Mouse (Mus musculus) forebrain, embryonic 16.5 days (tissue): ENCODE data around the gene Evi5. TPM values are rescaled to one million over a fixed set of nuclear protein-coding genes. Genes with fewer than 3 reads are reported as not detected.

Source experiments
- ATAC-seq: fragments of 200-750 bp; cut with Nextera tagmentation; 2 replicates; pipeline ENCODE4 v1.8.0; 2017; ENCODE audit warnings: mild to moderate bottlenecking, moderate library complexity
- H3K27ac ChIP-seq: fragments of 300-500 bp; sonication (generic); 2 replicates; pipeline ENCODE4 v1.5.1; 2014; ENCODE audit warnings: low read length, control low read depth
- H3K27me3 ChIP-seq: fragments of 300-500 bp; sonication (generic); replicated peaks from 2 replicates; pipeline ENCODE4 v1.6.1; 2014; ENCODE audit warnings: low read length; ENCODE audit not compliant: control insufficient read depth, insufficient read depth
- H3K36me3 ChIP-seq: fragments of 300-500 bp; sonication (generic); 2 replicates; pipeline ENCODE4 v1.6.1; 2014; ENCODE audit not compliant: control insufficient read depth, insufficient read depth
- H3K4me1 ChIP-seq: fragments of 300-500 bp; sonication (generic); replicated peaks from 2 replicates; pipeline ENCODE4 v1.6.1; 2014; ENCODE audit warnings: low read length; ENCODE audit not compliant: control insufficient read depth, insufficient read depth
- H3K4me2 ChIP-seq: fragments of 300-500 bp; sonication (generic); 2 replicates; pipeline ENCODE4 v1.6.1; 2014; ENCODE audit warnings: mild to moderate bottlenecking, low read length, control low read depth
- H3K4me3 ChIP-seq: fragments of 300-500 bp; sonication (generic); replicated peaks from 2 replicates; pipeline ENCODE4 v1.5.1; 2014; ENCODE audit warnings: mild to moderate bottlenecking, low read length, control low read depth
- H3K9ac ChIP-seq: fragments of 300-500 bp; sonication (generic); replicated peaks from 2 replicates; pipeline ENCODE4 v1.6.1; 2014; ENCODE audit warnings: low read depth, low read length, control low read depth
- H3K9me3 ChIP-seq: fragments of 300-500 bp; sonication (generic); 2 replicates; pipeline ENCODE4 v1.6.1; 2016; ENCODE audit warnings: low read length; ENCODE audit not compliant: control insufficient read depth
- WGBS: fragments of 180-500 bp; shearing (Covaris S2); extraction: QIAGEN DNeasy Blood & Tissue Kit; methylation state at CpG from one replicate; pipeline ENCODE4 v1.1.7; 2014; 5-methylcytosine and 5-hydroxymethylcytosine counted together
- polyA plus RNA-seq: library from polyadenylated mRNA; unstranded; fragments of >200 nt; fragmentation: Nextera tagmentation; extraction: Ambion mirVana; gene quantifications from 2 replicates; pipeline ENCODE4 v1.2.1, GENCODE M21; 2015

The Evi5 gene
- polyA plus RNA-seq, 1 experiment from 2014 or later: 54.6 TPM

DNA sequence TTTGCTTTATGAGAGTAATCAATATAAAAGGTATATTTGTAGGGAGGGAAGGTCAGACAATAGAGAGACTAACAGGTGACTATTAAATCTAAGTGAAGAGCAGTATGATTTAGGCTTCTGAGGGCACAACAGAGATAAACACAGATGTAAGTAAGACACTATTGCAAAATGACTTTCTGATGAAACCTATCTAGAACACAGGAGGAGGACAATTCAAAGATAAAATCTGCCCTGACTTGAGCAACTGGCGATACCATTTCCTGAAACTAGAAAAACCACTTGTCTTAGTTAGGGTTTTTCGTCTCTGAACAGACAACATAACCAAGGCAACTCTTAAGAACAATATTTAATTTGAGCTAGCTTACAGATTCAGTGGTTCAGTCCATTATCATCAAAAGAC, 19.4 kb downstream of the Evi5 start:
- ATAC-seq: no peak
- H3K27me3 ChIP-seq: no peaks in the 10 kb centered on the region
- no peaks in the 10 kb centered on the region for H3K36me3 ChIP-seq
- 99% methylated on average over 2 of the region's 2 CpGs for WGBS
- H3K9me3 ChIP-seq: no peaks in the 10 kb centered on the region
- H3K9ac ChIP-seq: no peak overlapping the region
- H3K4me1 ChIP-seq: peaks cover 7% of the 10 kb centered on the region; the same call in 1 of the 2 replicates
- H3K27ac ChIP-seq: no peak overlapping the region
- no peak overlapping the region for H3K4me3 ChIP-seq
- no peak overlapping the region for H3K4me2 ChIP-seq

DNA sequence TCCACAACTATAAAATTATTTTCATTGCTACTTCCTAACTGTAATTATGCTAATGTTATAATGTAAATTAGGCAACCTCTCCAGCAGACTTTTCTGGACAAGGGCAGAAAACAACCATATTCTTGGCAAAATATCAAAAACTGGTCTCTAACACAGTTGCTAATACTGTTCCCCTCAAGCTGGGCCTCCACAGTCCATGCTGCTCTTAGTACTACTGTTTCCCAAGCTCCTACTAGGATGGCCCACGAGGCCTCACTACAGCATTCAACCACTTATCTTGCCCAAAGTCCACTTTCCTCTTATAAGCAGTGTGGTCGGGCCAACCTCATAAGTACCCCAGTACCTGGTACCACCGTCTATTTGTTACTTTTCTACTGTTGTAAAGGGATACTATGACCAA, 20.4 kb downstream of the Evi5 start:
- peaks cover 7% of the 10 kb centered on the region; the same call in 1 of the 2 replicates for H3K4me1 ChIP-seq
- no peak overlapping the region for H3K27ac ChIP-seq
- WGBS: 71% methylated on average over 3 of the region's 3 CpGs
- no peak overlapping the region for H3K4me3 ChIP-seq
- 0 out of 2 replicates have a peak, but pooled peaks cover 3% of the 10 kb centered on the region for H3K9me3 ChIP-seq
- ATAC-seq: no peak
- H3K27me3 ChIP-seq: no peaks in the 10 kb centered on the region
- H3K9ac ChIP-seq: no peak overlapping the region
- H3K4me2 ChIP-seq: no peak overlapping the region
- no peaks in the 10 kb centered on the region for H3K36me3 ChIP-seq

DNA sequence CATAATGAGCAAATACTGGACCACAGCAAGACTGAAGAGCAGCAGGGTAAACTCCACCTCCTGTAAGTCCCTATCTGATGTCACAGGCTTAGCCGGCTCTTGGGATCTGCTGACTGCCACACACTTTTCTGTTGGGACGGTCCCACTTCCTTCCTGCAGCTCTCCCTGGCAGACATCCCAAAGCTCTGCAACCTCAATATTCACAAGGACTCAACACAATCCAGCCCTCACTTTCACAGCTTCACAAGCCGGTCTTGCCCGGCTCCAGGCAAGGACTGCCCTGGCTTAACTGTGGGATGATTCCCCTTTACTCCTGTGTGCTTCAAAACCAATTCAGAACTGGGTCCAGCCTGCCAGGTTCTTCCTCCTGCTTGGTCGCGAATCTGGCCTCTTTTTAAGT, 21.1 kb downstream of the Evi5 start:
- Histone ChIP-seq H3K4me3 (no peak overlapping the region), H3K27me3 (no peaks in the 10 kb centered on the region), H3K9ac (no peak overlapping the region), H3K4me2 (no peak overlapping the region; the same call in 1 of the 2 replicates), H3K9me3 (0 out of 2 replicates have a peak, but pooled peaks cover 3% of the 10 kb centered on the region), H3K4me1 (peaks cover 7% of the 10 kb centered on the region; the same call in 1 of the 2 replicates), H3K36me3 (no peaks in the 10 kb centered on the region), H3K27ac (no peak overlapping the region)
- WGBS: 10% methylated on average over 6 of the region's 6 CpGs
- no peak for ATAC-seq

DNA sequence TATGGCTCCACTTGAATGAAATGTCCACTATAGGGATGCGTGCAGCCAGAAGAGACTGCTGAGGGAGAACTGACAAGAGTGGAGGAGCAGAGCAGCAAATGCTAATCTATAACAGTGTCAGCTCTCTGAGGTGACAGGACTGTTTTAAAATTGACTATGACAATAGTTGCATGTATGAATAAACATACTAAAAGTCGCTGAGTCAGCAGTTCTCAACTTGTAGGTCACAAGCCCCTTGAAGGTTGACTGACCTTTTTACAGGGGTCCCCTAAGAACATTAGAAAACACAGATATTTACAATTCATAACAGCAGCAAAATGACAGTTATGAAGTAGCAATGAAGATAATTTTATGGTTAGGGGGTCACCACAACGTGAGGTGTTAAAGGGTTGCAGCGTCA, 25.9 kb downstream of the Evi5 start:
- ATAC-seq: no peak
- H3K36me3 ChIP-seq: no peaks in the 10 kb centered on the region
- 88% methylated on average over 4 of the region's 4 CpGs for WGBS

DNA sequence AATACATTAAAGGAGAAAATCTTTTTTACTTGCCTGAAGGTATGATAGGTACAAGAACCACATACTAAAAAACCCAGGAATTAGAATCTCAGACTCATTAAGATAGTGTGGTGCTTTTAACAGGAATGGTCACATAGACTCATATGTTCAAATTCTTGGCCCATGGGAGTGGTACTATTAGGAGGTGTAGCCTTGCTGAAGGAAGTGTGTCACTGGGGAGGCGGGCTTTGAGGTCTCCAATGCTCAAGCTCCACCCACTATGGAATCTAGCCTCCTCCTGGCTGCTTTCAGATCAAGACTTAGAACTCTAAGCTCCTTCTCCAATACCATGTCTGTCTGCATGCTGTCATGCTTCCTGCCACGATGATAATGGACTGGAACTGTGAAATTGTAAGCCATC, 27.1 kb downstream of the Evi5 start:
- 84% methylated on average over 2 of the region's 2 CpGs for WGBS
- no peak overlapping the region for H3K4me2 ChIP-seq
- no peaks in the 10 kb centered on the region for H3K27me3 ChIP-seq
- no peaks in the 10 kb centered on the region for H3K36me3 ChIP-seq
- H3K4me1 ChIP-seq: 0 out of 2 replicates have a peak, but pooled peaks cover 2% of the 10 kb centered on the region
- no peak overlapping the region for H3K9ac ChIP-seq
- H3K9me3 ChIP-seq: 0 out of 2 replicates have a peak, but pooled peaks cover 3% of the 10 kb centered on the region
- H3K27ac ChIP-seq: no peak overlapping the region
- no peak overlapping the region for H3K4me3 ChIP-seq
- no peak for ATAC-seq

More for the DNA sequence above, 25.9 kb downstream of the Evi5 start:
- Histone ChIP-seq H3K27ac (no peak overlapping the region), H3K27me3 (no peaks in the 10 kb centered on the region), H3K9ac (no peak overlapping the region), H3K4me3 (no peak overlapping the region), H3K9me3 (0 out of 2 replicates have a peak, but pooled peaks cover 3% of the 10 kb centered on the region), H3K4me1 (peaks cover 4% of the 10 kb centered on the region; the same call in 1 of the 2 replicates), H3K4me2 (no peak overlapping the region)

DNA sequence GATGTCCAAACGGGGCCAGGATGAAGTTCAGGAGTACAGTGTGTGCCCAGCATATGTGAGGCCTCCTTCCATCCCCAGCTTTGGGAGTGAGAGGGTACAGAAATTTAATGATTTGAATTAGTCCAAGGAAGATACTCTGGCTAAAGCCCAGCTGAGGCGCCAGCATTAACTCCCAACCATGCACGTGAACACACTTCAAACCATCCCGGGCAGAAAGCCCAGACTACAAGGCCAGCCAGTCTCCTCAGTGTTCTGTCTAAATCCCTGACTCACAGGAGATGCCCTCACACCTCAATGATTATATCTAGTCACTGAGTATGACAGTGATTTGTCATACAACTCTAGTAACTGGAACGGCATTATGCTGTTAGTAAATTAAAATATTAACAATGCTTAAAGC, 27.6 kb downstream of the Evi5 start:
- H3K36me3 ChIP-seq: no peaks in the 10 kb centered on the region
- H3K4me3 ChIP-seq: no peak overlapping the region
- H3K27ac ChIP-seq: no peak overlapping the region
- 57% methylated on average over 5 of the region's 5 CpGs for WGBS
- H3K9me3 ChIP-seq: 0 out of 2 replicates have a peak, but pooled peaks cover 3% of the 10 kb centered on the region
- H3K4me1 ChIP-seq: 0 out of 2 replicates have a peak, but pooled peaks cover 2% of the 10 kb centered on the region
- no peak overlapping the region for H3K9ac ChIP-seq
- no peak for ATAC-seq
- no peak overlapping the region for H3K4me2 ChIP-seq
- H3K27me3 ChIP-seq: no peaks in the 10 kb centered on the region

DNA sequence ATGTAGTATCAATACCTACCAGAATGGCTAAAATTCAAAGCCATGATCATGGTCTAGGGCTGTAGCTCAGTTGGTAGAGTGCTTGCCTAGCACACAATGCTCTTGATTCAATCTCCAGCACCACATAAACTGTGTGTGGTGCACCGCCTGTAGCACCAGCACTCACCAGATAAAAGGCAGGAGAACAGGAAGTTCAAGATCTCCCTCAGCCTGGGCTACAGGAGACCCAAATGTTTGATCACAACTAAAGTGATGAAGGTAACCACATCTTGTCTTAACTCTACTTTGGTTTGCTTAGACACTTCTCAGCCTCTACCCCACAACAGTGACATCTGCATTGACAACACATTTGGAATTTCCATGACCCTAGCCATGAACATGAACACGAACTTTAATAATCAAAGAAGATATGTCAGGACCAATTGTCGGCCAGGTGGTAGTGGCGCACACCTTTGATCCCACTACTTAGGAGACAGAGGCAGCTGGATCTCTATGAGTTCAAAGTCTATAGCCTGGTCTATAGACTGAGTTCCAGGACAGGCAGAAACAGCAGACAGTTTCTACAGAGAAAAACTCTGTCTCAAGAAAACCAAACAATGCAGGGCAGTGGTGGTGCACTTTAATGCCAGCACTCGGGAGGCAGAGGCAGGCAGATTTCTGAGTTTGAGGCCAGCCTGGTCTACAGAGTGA, 34.2 kb downstream of the Evi5 start:
- no peaks in the 10 kb centered on the region for H3K27me3 ChIP-seq

DNA sequence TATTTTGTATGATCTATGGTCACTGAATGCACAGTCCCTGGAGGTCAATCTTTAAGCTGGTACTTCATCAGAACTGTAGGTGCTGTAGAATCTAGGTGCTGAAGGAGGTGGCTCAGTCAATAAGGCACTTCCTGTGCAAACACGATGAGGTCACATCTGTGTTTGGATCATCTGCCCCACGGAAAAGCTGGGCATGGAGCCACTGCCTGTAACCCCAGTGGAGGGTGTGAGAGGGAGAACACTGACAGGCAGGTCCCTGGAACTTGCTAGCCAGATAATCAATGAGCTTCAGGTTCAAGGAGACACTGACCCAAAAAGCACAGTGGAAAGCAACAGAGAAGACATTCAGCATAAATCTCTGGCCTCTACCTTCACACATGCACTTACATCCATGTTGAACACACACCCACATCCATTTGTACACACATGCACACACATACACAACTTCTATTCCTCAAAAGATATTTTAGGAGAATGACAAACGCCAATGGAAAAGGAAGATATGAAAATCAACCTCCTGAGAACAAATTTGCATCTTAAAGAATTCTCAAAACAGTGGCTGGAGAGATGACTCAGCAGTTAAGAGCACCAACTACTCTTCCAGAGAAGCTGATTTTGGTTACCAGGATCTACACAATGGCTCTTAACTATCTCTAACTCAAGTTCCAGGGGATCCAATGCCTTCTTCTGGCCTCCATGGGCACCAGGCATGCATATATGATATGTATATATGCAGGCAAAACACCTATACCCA, 35.8 kb downstream of the Evi5 start:
- Histone ChIP-seq H3K4me3 (no peak overlapping the region), H3K27me3 (no peaks in the 10 kb centered on the region), H3K9me3 (no peaks in the 10 kb centered on the region), H3K36me3 (peaks cover 6% of the 10 kb centered on the region; the same call in 1 of the 2 replicates), H3K4me1 (no peaks in the 10 kb centered on the region), H3K9ac (no peak overlapping the region), H3K4me2 (no peak overlapping the region), H3K27ac (no peak overlapping the region)
- 72% methylated on average over 3 of the region's 3 CpGs for WGBS
- no peak for ATAC-seq

More for the DNA sequence above, 34.2 kb downstream of the Evi5 start:
- 93% methylated on average over 5 of the region's 5 CpGs for WGBS
- no peaks in the 10 kb centered on the region for H3K9me3 ChIP-seq
- no peak overlapping the region for H3K4me3 ChIP-seq
- no peak overlapping the region for H3K9ac ChIP-seq
- H3K27ac ChIP-seq: no peak overlapping the region
- ATAC-seq: no peak
- H3K4me2 ChIP-seq: no peak overlapping the region
- no peaks in the 10 kb centered on the region for H3K4me1 ChIP-seq
- H3K36me3 ChIP-seq: peaks cover 6% of the 10 kb centered on the region; the same call in 1 of the 2 replicates

DNA sequence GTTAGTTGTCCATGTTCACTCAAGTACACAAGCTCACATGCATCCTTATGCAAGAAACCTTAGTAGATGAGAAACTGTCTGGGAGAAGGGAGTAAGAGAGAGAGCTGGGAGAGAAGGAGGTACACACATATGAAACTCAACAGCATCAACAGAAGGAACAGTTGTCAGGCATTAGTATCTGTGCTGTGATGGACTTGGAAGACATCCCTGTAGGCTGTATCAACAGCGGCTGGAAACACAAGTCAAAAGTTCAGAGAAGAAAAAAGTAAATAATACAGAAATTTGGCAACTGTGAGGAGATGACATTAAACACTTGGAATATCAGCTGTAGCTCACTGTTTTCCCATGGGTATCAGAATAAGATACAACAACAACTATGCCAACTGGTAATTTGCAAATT, 40.6 kb downstream of the Evi5 start:
- no peaks in the 10 kb centered on the region for H3K27me3 ChIP-seq
- WGBS: 68% methylated on average over 1 of the region's 1 CpGs
- H3K4me1 ChIP-seq: no peaks in the 10 kb centered on the region
- no peak overlapping the region for H3K4me3 ChIP-seq
- H3K36me3 ChIP-seq: peaks cover 3% of the 10 kb centered on the region; the same call in 1 of the 2 replicates
- H3K9ac ChIP-seq: no peak overlapping the region
- no peak overlapping the region for H3K27ac ChIP-seq
- no peak for ATAC-seq
- 0 out of 2 replicates have a peak, but pooled peaks cover 3% of the 10 kb centered on the region for H3K9me3 ChIP-seq
- no peak overlapping the region for H3K4me2 ChIP-seq
